Mouse (Mus musculus): Measurements from ENCODE around the gene Nme9. TPM values are rescaled to one million over a fixed set of nuclear protein-coding genes. Genes with fewer than 3 reads are reported as not detected.
A peak's percentile ranks its signal among the peaks of the same experiment; 100 is the strongest.

The Nme9 gene
- 0.16 TPM in 1 of 2 replicates, not detected in the other for polyA plus RNA-seq (2012; rRNA removed)

DNA sequence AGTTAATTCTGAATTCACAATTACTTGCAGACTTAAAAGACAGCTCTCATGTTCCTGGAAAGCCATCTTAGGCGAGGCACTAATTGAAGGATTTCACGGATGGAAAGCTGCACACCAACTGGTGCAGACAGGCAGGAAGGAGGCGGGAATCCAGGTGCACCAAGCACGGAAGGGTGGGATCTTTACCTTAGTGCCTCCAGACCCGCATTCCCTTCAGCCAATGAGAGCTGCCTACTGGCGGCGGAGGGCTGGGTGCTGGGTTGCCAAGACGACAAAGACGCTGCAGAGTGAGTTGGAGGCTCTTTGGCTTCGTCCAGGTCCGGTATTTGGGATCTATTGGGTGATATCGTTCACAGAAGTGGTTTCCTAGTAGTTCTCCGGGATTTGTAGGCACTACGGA, at the start of gene Nme9:
Gene Nme9, plus strand, starts transcription at position 315 of the 400 bp plus-strand sequence.
- WGBS: 9% methylated on average over 14 of the region's 14 CpGs
- Histone ChIP-seq H3K4me1 (ENCODE audit: control insufficient read depth, insufficient read depth, low read length) (no peaks in the 10 kb centered on the region; the same call in 1 of the 2 replicates), H3K36me3 (ENCODE audit: control insufficient read depth, insufficient read depth, low read length) (no peaks in the 10 kb centered on the region), H3K27ac (ENCODE audit: insufficient read depth, low read depth, low read length) (no peak within 1 kb of the TSS), H3K27me3 (replicated peaks; ENCODE audit: control insufficient read depth, insufficient read depth, low read length) (no peaks in the 10 kb centered on the region), H3K4me3 (ENCODE audit: insufficient read depth, low read depth, low read length) (no peak within 1 kb of the TSS)
- DNase-seq: no peak
- TF ChIP-seq CTCF (conservative IDR thresholded peaks at IDR 0.05; ENCODE audit: insufficient read depth, insufficient read length, low read depth, low read length): no peak
- no peak for TF ChIP-seq POLR2A (IDR thresholded peaks at IDR 0.05; ENCODE audit: low read depth, low read length)

DNA sequence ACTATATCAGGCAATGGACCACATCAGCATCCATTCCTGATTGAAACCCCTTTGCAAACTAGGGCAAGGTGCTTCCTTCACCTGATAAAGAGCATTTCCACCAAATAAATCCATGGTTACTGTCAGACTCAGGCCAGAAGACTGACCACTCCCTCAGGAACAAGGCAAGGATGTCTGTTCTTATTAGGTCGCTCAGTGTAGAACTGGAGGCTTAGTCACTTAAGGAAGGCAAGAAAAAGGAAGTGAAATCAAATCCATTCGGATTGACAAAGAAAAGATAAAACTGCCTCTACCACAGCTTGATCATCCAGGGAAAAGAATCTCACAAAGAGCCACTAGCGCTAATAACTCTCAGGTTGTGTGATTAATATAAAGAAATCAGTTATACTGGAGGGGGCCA, 42.0 kb upstream of the Nme9 start:
- no peak for DNase-seq
- no peak overlapping the region for H3K27ac ChIP-seq (ENCODE audit: insufficient read depth, low read depth, low read length)
- H3K36me3 ChIP-seq (ENCODE audit: control insufficient read depth, insufficient read depth, low read length): no peaks in the 10 kb centered on the region
- no peak overlapping the region for H3K4me3 ChIP-seq (ENCODE audit: insufficient read depth, low read depth, low read length)
- no peaks in the 10 kb centered on the region for H3K27me3 ChIP-seq (replicated peaks; ENCODE audit: control insufficient read depth, insufficient read depth, low read length)
- TF ChIP-seq POLR2A (IDR thresholded peaks at IDR 0.05; ENCODE audit: low read depth, low read length) (no peak), CTCF (conservative IDR thresholded peaks at IDR 0.05; ENCODE audit: insufficient read depth, insufficient read length, low read depth, low read length) (no peak)
- peaks cover 3% of the 10 kb centered on the region for H3K4me1 ChIP-seq (ENCODE audit: control insufficient read depth, insufficient read depth, low read length)
- WGBS: 85% methylated on average over 3 of the region's 3 CpGs

DNA sequence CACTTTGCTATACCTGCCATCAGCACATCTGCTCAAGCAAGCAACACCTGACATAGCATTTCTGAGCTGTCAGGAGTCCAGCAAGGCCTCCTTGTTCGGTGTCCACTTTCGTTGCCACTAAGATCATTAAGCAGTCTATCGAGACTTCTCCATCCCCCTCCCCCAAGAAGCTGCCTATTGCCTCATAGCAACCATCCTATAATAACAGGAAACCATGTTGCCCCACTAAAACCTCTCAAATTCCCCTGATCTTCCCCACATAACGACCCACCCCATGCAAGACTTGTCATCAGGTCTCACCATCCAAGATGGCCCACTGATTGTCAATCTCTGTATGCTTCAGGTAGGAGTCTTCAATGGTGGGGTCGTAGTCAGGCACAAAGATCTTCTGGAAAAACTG, 40.2 kb upstream of the Nme9 start:
- Histone ChIP-seq H3K4me1 (ENCODE audit: control insufficient read depth, insufficient read depth, low read length) (peaks cover 3% of the 10 kb centered on the region), H3K27ac (ENCODE audit: insufficient read depth, low read depth, low read length) (no peak overlapping the region), H3K27me3 (replicated peaks; ENCODE audit: control insufficient read depth, insufficient read depth, low read length) (no peaks in the 10 kb centered on the region), H3K36me3 (ENCODE audit: control insufficient read depth, insufficient read depth, low read length) (no peaks in the 10 kb centered on the region), H3K4me3 (ENCODE audit: insufficient read depth, low read depth, low read length) (no peak overlapping the region)
- no peak for TF ChIP-seq POLR2A (IDR thresholded peaks at IDR 0.05; ENCODE audit: low read depth, low read length)
- no peak for TF ChIP-seq CTCF (conservative IDR thresholded peaks at IDR 0.05; ENCODE audit: insufficient read depth, insufficient read length, low read depth, low read length)
- no peak for DNase-seq
- 85% methylated on average over 5 of the region's 5 CpGs for WGBS

DNA sequence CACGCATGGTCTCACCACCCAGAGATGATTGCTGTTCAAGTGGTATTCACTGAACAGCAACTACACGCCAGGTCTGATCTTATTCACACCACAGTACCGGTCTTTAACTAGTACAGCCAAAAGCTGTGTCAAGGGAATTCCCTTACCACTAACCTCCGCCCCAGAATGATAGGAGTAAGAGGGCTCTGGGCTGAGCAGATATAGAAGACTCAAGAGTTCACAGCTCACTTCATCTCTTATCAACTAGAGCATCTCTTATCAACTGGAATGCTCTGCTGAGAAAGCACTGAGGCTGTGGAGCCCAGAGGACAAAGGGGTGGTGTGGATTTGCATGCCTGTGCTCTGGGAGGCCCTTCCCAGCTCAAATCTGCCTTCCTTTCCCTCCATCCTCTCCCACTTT, 39.5 kb upstream of the Nme9 start:
- Histone ChIP-seq H3K4me3 (ENCODE audit: insufficient read depth, low read depth, low read length) (no peak overlapping the region), H3K36me3 (ENCODE audit: control insufficient read depth, insufficient read depth, low read length) (no peaks in the 10 kb centered on the region), H3K27ac (ENCODE audit: insufficient read depth, low read depth, low read length) (no peak overlapping the region), H3K4me1 (ENCODE audit: control insufficient read depth, insufficient read depth, low read length) (peaks cover 7% of the 10 kb centered on the region), H3K27me3 (replicated peaks; ENCODE audit: control insufficient read depth, insufficient read depth, low read length) (no peaks in the 10 kb centered on the region)
- WGBS: 91% methylated on average over 4 of the region's 4 CpGs
- no peak for DNase-seq
- TF ChIP-seq POLR2A (IDR thresholded peaks at IDR 0.05; ENCODE audit: low read depth, low read length) (no peak), CTCF (conservative IDR thresholded peaks at IDR 0.05; ENCODE audit: insufficient read depth, insufficient read length, low read depth, low read length) (no peak)

DNA sequence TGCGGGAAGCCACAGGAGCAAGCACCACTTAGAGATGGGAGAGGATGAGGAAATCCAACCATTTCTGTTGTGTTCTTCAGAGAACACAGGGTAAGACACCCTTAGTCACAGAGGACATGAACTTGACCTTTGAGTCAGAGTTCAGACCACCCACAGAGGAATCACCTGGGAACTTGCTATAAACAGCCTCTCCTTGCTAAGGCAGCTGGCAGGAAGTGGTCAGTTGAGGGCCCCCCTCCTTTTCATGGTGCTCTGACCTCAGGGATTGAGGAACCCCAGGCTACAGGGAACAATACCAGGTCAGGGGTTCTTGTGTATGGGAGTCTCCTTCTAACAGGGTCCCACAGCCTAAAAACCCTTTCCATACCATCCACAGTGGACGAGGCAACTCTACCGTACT, 34.5 kb upstream of the Nme9 start:
- DNase-seq: no peak
- TF ChIP-seq POLR2A (IDR thresholded peaks at IDR 0.05; ENCODE audit: low read depth, low read length): no peak
- no peak for TF ChIP-seq CTCF (conservative IDR thresholded peaks at IDR 0.05; ENCODE audit: insufficient read depth, insufficient read length, low read depth, low read length)
- WGBS: 94% methylated on average over 3 of the region's 3 CpGs
- Histone ChIP-seq H3K36me3 (ENCODE audit: control insufficient read depth, insufficient read depth, low read length) (no peaks in the 10 kb centered on the region), H3K27me3 (replicated peaks; ENCODE audit: control insufficient read depth, insufficient read depth, low read length) (no peaks in the 10 kb centered on the region), H3K4me3 (ENCODE audit: insufficient read depth, low read depth, low read length) (no peak overlapping the region), H3K27ac (ENCODE audit: insufficient read depth, low read depth, low read length) (no peak overlapping the region), H3K4me1 (ENCODE audit: control insufficient read depth, insufficient read depth, low read length) (peaks cover 12% of the 10 kb centered on the region)

DNA sequence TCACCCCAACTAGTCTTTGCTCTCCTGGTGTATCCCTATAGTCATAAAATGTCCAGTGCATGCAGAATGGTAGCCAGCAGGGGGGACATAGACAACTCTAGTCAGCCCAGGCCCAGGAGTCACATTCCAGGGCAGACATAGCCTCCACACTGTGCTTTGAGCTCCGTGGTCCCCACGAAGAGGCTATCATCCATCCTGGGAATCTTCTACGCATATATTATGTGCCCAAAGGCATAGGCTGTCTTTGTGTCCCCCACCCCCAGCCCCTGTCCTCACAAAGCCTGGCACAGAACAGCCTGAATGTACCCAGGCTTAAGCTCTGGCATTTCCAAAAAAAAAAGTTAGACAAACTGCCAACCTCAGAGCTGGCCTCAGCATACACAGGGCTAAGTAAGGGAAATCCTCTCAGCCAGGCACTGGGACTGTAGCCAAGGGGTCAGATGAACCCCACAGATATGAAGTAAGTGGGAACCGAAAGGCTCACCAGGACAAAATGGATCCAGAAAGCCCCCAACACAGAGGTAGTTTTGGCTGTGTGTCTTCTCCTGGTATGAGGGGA, 33.9 kb upstream of the Nme9 start:
- Histone ChIP-seq H3K27me3 (replicated peaks; ENCODE audit: control insufficient read depth, insufficient read depth, low read length) (no peaks in the 10 kb centered on the region), H3K4me1 (ENCODE audit: control insufficient read depth, insufficient read depth, low read length) (peaks cover 9% of the 10 kb centered on the region), H3K27ac (ENCODE audit: insufficient read depth, low read depth, low read length) (no peak overlapping the region), H3K36me3 (ENCODE audit: control insufficient read depth, insufficient read depth, low read length) (no peaks in the 10 kb centered on the region), H3K4me3 (ENCODE audit: insufficient read depth, low read depth, low read length) (no peak overlapping the region)
- TF ChIP-seq POLR2A (IDR thresholded peaks at IDR 0.05; ENCODE audit: low read depth, low read length): no peak
- TF ChIP-seq CTCF (conservative IDR thresholded peaks at IDR 0.05; ENCODE audit: insufficient read depth, insufficient read length, low read depth, low read length): no peak
- WGBS: 56% methylated on average over 4 of the region's 4 CpGs
- DNase-seq: peak; percentile 42

DNA sequence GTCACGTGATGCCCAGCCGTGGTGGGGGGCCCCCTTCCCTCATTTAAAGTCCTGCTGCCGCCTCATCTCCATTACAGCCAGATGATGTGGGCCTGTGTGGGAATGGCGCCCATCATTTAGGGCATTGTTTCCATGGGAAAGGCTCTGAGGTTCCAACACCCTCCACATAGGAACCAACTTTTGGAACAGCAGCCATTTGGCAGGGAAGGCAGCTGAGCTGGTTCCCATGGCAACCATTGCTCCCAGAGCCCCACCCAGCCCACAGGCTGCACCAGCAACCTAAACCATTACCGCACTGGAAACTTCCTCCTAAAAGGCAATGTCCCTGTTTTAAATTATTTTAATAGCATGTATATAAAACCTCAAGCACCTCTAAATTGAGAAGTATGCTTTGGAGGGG, 32.9 kb upstream of the Nme9 start:
- Histone ChIP-seq H3K36me3 (ENCODE audit: control insufficient read depth, insufficient read depth, low read length) (no peaks in the 10 kb centered on the region), H3K4me1 (ENCODE audit: control insufficient read depth, insufficient read depth, low read length) (peaks cover 9% of the 10 kb centered on the region), H3K4me3 (ENCODE audit: insufficient read depth, low read depth, low read length) (no peak overlapping the region), H3K27ac (ENCODE audit: insufficient read depth, low read depth, low read length) (no peak overlapping the region), H3K27me3 (replicated peaks; ENCODE audit: control insufficient read depth, insufficient read depth, low read length) (no peaks in the 10 kb centered on the region)
- WGBS: 78% methylated on average over 5 of the region's 5 CpGs
- no peak for DNase-seq
- TF ChIP-seq CTCF (conservative IDR thresholded peaks at IDR 0.05; ENCODE audit: insufficient read depth, insufficient read length, low read depth, low read length): no peak
- TF ChIP-seq POLR2A (IDR thresholded peaks at IDR 0.05; ENCODE audit: low read depth, low read length): no peak

Data from kidney, adult 2 months (tissue).